Mouse (Mus musculus) lung, postnatal 36 days (tissue): ENCODE data around the gene Dpf1.

Experiments used
- DNase-seq: peaks from one replicate; pipeline ENCODE4 v3.0.0; 2022; ENCODE audit warnings: mixed read lengths

The Dpf1 gene

DNA sequence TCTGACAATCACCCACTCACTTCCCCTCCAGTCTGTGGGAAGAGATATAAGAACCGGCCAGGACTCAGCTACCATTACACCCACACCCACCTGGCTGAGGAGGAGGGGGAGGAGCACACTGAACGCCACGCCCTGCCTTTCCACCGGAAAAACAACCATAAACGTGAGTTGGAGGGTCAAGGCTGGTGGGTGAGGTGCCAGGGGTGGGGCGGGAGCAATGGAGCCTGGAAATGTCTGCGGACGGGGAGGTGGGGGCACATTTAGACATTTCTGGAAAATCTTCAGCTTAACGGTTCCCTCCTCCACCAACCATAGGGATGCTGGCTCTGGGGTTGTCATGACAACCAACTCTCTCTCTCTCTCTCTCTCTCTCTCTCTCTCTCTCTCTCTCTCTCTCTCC lies 9.3 kb downstream of the Dpf1 start:
- no peak for DNase-seq

DNA sequence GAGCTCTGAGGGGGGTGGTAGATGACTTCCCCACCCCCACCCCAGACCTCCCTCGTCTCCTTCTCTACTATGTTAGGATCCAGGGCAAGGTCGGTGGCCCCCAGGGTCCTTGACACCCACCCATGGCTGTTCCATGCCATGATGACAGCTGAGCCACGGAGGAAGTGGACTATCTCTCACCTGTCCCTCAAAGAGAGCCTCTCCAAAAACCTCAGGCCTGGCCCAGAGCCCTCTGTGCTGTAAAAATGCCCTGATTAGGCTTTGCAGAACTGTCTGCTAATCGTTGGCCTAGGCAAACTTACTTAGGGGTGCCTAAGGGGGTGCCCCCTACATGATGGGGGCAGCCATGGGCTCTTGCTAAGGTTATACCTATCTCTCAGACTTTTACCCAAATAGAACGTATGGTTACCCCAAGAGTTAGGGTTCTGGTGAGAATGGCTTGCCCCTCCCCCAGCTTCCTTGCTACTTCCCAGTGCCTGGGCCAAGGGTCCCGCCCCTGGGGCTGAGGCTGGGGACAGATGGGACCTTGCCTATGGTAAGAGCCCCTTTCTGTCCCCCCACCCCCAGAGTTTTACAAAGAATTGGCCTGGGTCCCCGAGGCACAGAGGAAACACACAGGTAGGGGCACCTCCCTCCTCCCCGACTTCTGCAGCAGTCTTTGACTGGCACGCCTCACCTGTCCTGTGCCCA lies 10.0 kb downstream of the Dpf1 start:
- DNase-seq = no peak

DNA sequence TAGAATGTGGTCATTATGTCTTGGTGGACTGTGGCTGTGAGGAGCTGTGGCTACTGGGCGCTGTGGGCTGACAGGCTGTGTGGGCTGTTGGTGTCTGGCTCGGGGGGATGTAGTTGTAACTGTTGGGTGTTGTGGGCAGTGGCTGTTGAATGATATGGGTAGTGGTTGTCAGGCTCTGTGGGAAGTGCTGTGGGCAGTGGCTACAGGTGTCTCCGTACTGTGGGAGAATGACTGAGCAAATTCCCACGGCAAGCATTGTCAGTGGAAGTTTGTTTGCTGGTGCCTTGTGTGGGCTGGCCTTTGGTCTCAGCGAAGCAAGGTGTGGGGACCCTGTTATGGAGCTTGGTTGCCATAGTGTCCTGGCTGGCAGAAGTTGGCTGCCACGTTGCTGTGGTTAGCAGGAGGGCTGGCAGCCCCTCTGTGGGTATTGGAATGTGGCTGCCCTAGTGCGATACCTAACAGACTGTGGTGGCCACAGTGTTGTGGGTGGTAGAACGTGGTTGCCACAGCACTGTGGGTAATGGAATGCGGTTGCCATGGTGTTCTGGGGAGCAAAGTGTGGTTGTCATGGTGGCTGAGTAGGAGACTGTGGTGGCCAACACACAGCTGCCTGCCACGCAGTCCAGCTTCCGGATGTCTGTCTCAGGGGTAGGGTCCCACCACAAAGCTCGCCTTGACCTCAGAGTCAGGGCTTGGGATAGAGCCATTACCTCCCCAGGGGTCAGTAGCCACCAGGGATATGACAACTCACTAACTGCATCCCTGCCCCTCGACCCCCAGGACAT lies 11.3 kb downstream of the Dpf1 start:
- peak; percentile 47 for DNase-seq

- no peak for DNase-seq
Observed at GRCm38 (mm10) chr7:29316137-29316734, 12.5 kb downstream of the Dpf1 start.

GRCm38 (mm10) chr7:29316976-29317375 lies 13.2 kb downstream of the Dpf1 start:
- peak; percentile 50 for DNase-seq

- DNase-seq = no peak
Observed at GRCm38 (mm10) chr7:29317558-29317957, 13.8 kb downstream of the Dpf1 start.

DNA sequence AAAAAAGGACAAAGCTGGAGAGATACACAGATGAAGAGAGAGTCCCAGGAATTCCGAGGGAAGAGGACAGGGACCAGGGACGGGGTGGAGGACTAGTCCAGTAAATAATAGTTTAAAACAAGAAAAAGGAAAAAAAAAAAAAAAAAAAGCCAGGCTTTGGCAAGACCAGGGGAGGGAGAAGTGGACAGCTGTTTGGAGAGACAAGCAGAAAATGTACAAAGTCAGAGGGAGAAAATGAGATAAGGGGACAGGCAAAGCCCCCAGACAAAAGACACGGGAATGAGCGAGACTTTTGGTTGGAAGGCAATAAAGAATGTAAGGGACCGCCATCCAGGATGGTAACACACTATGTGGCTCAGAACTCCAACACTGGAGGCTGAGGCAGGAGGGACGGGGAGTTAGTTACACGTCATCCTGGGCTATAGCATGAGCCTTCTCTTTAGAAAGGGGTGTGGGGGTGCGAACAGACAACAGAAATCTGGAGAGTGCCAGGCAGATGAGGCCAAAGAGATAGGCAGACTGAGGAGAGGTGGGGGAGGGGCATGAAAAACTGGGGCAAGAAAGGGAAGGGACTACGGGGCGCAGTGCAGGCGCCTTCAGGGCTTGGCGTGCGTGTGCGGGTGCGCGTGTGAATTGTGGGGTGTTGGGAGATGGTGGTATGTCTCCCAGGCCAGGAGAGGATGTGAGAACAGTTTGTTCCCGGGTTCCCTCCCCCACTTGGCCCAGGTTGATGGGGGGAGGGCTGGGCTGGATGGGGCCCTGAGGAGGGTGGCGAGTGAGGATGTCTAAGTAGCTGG lies 14.6 kb downstream of the Dpf1 start:
- DNase-seq = peak; percentile 47

DNA sequence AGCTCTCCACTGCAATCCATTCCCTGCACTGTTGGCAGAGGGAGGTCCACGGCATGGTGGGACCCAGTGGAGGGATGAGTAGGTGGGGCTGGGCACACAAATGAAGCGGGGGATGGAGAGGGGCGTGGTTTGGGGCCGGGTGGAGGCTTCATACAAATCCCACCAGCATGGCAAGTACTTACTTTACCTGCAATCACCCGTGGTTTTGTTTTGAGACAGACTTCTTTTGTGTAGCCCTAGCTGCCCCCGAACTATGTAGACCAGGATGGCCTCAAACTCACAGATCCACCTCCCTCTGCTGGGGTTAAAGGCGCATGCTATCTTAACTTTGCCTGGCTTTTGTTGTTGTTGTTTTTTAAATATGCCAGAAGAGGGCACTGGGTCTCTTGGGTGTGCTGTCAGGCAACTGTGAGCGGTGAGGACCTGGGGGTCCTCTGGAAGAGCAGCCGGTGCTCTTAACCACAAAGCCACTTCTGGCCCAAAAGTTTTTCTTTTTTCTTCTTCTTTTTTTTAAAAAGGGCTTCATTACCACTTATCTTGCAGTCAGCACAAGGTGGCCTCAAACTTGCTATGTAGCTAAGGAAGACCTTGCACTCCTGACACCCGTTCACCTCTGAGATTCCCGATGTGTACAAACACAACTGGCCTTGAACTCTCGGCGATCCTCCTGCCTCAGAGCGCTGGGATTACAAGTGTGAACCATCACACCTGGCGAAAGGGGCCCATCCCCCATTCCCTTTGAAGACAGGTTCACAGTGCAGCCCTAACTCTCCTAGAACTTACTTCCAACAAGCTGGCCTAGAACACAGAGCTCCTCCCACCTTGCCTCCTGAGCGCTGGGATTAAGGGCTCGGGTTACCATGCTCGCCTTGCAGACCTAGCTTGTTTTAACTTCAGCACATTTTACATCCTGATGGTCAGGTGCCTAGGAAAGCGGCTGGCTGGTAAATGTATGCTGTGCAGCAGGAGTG lies 15.9 kb downstream of the Dpf1 start:
- DNase-seq = no peak

DNA sequence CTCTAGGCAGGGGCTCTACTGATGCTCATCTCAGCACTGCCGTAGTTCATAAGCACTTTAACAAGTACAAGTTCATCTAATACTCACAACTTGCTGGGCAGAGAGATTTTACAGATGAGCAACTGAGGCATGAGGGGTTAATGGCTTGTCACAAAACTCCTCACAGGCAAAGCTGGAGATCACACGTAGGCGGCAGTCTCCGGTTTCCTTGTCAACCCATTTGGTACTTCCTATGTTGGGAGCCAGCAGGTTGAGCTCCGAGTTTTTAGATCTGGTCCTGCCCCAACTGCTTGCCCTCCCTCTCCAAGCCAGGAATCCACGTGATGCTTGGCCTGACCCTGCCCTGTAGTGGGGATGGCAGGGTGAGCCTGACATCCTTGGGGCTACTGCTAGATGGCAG lies 23.3 kb downstream of the Dpf1 start:
- DNase-seq = no peak

- no peak for DNase-seq
Observed at GRCm38 (mm10) chr7:29328984-29329383, 25.2 kb downstream of the Dpf1 start.

DNA sequence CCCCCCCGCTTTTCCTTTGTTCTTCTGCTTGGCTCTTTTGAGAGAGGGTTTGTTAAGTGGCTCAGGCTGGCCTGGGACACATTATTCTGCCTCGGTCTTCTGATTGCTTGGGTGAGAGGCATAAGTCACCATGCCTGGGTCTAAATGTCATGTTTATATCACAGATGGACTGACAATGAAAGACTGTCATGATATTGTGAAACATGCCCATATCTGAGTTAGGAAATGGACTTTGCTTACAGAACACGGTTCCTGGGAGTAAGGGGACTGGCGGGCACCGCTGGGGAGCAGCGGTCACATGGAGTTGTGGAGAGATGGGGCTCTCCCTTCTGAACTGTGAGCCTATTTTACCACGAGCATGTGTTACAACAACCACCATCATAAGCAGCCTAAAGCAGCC lies 30.4 kb downstream of the Dpf1 start:
- no peak for DNase-seq

- DNase-seq = no peak
Observed at GRCm38 (mm10) chr7:29335276-29335675, 31.5 kb downstream of the Dpf1 start.

- DNase-seq = no peak
Observed at GRCm38 (mm10) chr7:29335841-29336671, 32.3 kb downstream of the Dpf1 start.

- DNase-seq = no peak
Observed at GRCm38 (mm10) chr7:29336795-29337319, 33.1 kb downstream of the Dpf1 start.

GRCm38 (mm10) chr7:29337766-29338165 lies 34.0 kb downstream of the Dpf1 start:
- no peak for DNase-seq

DNA sequence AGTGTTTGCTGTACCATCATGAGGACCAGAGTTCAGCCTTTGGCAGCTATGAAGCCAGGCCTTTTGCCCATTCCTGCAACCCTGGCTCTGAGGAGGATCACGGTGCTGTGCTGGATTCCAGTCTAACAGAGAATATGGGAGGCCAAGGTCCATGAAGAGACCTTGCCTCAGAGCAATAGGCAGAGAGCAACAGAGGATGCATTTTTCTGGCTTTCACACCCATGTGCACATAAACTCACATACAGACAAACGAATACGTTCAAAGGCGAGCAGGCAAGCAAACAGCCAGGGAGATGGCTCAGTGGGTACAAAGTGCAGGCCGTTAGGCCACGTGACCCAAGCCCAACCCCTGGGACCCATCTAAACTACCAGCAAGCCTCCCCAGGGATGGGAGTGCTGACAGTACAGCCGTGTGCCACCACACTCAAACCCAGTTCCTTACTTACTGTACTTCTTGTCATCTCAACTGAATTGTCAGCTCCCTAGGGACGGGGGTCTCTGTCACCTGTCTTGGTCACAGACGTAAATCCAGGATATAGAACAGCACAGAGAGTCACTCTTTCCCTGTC lies 34.7 kb downstream of the Dpf1 start:
- no peak for DNase-seq

DNA sequence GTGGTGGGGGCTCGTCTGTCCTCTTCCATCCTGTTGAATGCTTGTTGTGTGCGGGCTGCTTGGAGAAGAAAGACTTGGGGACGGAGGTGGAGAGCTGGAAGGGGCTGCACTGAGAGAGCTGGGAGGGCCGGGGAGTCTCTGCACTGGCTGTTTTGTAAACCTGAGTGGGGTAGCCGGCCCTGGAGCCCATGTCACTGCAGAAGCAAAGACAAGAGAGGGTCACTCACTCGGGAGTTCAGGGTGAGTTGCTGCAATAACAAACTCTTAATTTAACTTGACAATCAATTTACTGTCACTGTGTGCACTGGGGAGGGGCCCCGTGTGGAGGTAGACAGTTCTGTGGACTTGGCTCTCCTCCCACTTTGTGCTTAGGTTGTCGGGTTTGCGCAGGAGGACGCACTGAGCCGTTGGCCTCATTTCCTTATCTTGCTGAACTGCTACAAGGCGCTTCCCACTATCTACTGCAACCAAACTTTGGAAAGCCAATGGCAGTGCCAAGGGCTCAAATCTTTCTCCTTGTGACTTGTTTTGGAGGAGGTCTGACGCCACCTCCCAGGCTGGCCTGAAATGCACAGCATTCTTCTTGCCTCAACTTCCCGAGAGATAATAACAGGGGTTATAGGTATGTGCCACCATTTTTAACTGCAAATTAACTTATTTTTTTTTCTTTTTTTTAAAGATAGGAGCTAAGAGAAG lies 35.4 kb downstream of the Dpf1 start:
- DNase-seq = no peak

DNA sequence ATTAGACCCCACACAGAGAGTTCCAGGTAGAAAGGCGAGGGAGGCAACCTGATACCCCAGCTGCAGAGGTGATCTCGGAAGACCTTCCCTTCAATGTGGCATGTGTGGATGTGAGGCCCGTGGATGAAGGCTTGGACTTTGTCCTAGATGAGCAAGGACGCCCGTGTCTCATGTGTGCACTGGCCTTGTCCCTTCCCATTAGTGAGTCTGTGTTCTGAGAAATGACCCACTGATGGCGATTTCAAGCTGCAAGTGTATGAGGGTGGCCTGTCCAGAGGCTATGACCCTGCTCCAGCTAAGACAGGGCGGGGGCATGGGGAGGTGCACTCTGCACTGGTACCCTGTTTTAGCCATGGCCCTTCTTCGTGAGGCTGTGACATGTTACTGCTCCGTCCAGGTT lies 36.5 kb downstream of the Dpf1 start:
- no peak for DNase-seq

DNA sequence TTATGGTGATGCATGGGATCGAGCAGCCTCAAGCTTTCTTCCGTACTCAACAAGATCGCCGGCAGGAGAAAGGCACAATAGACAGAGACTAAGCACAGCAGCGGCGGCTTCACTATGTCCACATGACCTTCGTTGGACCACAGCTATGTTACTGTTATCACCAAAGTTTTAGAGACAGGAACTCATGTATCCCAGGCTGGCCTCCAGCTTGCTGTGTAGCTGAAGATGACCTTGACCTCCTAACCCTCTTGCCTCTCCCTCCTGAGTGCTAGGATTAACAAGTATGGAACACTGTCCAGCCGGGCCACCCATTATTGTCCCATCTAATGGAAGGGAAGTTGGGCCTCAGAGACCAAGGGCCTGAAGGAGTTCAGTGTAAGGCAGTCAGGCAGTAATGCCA lies 37.1 kb downstream of the Dpf1 start:
- DNase-seq = no peak

- DNase-seq = no peak
Observed at GRCm38 (mm10) chr7:29341722-29342121, 38.0 kb downstream of the Dpf1 start.
